Mouse (Mus musculus) embryonic facial prominence, embryonic 13.5 days (tissue): ENCODE results near the gene Atp4b. TPM values are rescaled to one million over a fixed set of nuclear protein-coding genes. Genes with fewer than 3 reads are reported as not detected.
"Not testable (repeated sequence)": the region's sequence is repeated elsewhere in the genome, so short reads cannot be mapped to it uniquely, and the experiment has no call there.

ENCODE experiments used
- ATAC-seq: fragments of 200-750 bp; cut with Nextera tagmentation; 2 replicates; pipeline ENCODE4 v1.8.0; 2017; ENCODE audit warnings: low read depth; ENCODE audit not compliant: insufficient number of reproducible peaks, insufficient read depth, low FRiP score, low TSS enrichment
- H3K27ac ChIP-seq: fragments of 300-500 bp; sonication (generic); 2 replicates; pipeline ENCODE4 v1.5.1; 2015; ENCODE audit warnings: moderate library complexity, mild to moderate bottlenecking, inconsistent platforms
- H3K27me3 ChIP-seq: fragments of 300-500 bp; sonication (generic); 2 replicates; pipeline ENCODE4 v1.6.1; 2015; ENCODE audit warnings: mild to moderate bottlenecking, inconsistent platforms
- H3K36me3 ChIP-seq: fragments of 300-500 bp; sonication (generic); 2 replicates; pipeline ENCODE4 v1.6.1; 2015; ENCODE audit warnings: mild to moderate bottlenecking, inconsistent platforms
- H3K4me1 ChIP-seq: fragments of 300-500 bp; sonication (generic); 2 replicates; pipeline ENCODE4 v1.6.1; 2015; ENCODE audit warnings: inconsistent platforms
- H3K4me2 ChIP-seq: fragments of 300-500 bp; sonication (generic); 2 replicates; pipeline ENCODE4 v1.6.1; 2015; ENCODE audit warnings: moderate library complexity, mild to moderate bottlenecking, inconsistent platforms
- H3K4me3 ChIP-seq: fragments of 300-500 bp; sonication (generic); 2 replicates; pipeline ENCODE4 v1.5.1; 2015; ENCODE audit warnings: mild to moderate bottlenecking, inconsistent platforms
- H3K9ac ChIP-seq: fragments of 300-500 bp; sonication (generic); 2 replicates; pipeline ENCODE4 v1.6.1; 2015; ENCODE audit warnings: mild to moderate bottlenecking, inconsistent platforms
- H3K9me3 ChIP-seq: fragments of 300-500 bp; sonication (generic); 2 replicates; pipeline ENCODE4 v1.6.1; 2016; ENCODE audit warnings: inconsistent platforms
- WGBS: fragments of 180-500 bp; shearing (Covaris S2); methylation state at CpG from one replicate; pipeline ENCODE4 v1.1.7; 2015; ENCODE audit warnings: mixed read lengths; 5-methylcytosine and 5-hydroxymethylcytosine counted together
- polyA plus RNA-seq: library from polyadenylated mRNA; unstranded; fragments of >200 nt; fragmentation: Nextera tagmentation; extraction: Ambion mirVana; gene quantifications from 2 replicates; pipeline ENCODE4 v1.2.1, GENCODE M21; 2015

Gene Atp4b
- polyA plus RNA-seq, 1 experiment from 2014 or later: not detected

DNA sequence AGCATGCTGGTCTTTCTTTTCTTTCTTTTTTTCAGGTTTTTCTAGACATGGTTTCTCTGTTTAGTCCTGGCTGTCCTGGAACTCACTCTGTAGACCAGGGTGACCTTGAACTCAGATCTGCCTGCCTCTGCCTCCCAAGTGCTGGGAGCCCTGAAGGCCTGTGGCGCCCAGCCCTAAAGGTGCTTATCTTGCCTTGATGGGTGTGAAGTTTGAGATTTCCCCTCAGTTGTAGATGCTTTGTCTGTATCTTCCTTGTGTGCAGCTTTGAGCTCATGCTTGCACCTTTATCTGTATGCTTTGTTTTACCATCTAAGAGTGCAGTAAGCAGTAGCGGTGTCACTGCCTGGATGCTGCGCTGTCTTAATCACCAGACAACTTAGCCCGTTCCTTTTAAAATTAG is 53.5 kb downstream of the Atp4b start:
- Histone ChIP-seq H3K36me3 (peaks cover 79% of the 10 kb centered on the region), H3K9me3 (no peaks in the 10 kb centered on the region), H3K4me1 (peaks cover 13% of the 10 kb centered on the region), H3K27me3 (no peaks in the 10 kb centered on the region), H3K9ac (no peak overlapping the region), H3K4me2 (no peak overlapping the region), H3K4me3 (no peak overlapping the region), H3K27ac (no peak overlapping the region)
- no peak for ATAC-seq
- 94% methylated on average over 4 of the region's 4 CpGs for WGBS

DNA sequence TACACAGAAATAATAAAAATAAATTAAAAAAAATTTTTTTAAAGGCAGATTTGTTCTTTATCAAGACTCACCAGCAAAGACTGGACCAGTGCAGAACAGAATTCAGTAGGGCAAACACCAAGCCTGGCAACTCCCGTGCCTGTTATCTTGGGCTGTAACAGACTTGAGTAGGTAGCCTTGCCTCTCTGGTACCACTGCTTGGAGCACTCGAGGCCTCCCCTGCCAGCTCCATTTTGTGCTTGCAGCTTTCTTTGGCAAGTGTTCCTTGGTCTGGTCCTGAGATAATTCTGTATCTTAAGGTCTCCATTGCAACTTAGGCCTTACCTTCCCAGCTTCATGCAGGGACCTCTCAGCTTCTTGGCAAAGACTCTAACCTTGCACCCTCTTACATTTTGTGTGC is 54.3 kb downstream of the Atp4b start:
- H3K4me2 ChIP-seq: no peak overlapping the region
- 84% methylated on average over 2 of the region's 2 CpGs for WGBS
- H3K4me3 ChIP-seq: no peak overlapping the region
- H3K4me1 ChIP-seq: peaks cover 13% of the 10 kb centered on the region
- H3K9ac ChIP-seq: no peak overlapping the region
- peaks cover 71% of the 10 kb centered on the region for H3K36me3 ChIP-seq
- H3K27ac ChIP-seq: no peak overlapping the region
- H3K9me3 ChIP-seq: no peaks in the 10 kb centered on the region
- no peaks in the 10 kb centered on the region for H3K27me3 ChIP-seq
- ATAC-seq: no peak

DNA sequence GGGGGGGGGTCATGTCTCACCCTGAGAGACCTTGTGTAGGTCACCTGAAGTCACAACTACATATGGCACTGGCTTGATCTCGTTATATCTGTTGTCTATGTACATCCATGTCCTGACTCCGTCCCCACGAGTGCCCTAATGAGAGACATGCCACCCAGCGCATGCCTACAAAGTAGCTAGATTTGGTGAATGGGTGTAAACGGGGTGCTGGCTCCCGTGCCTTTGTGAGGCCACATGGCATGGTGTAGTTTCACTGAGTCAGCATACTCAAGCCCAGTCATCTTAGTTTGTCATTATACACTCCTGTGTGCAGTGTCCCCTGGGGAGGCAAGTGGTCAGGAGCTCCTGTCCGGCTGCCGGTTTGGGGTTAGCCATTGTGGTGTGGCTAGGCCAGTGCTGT is 56.0 kb downstream of the Atp4b start:
- peak overlapping the region; percentile 85; the same call in 1 of the 2 replicates for H3K4me3 ChIP-seq
- ATAC-seq: no peak
- H3K4me1 ChIP-seq: peaks cover 13% of the 10 kb centered on the region
- peaks cover 54% of the 10 kb centered on the region for H3K36me3 ChIP-seq
- H3K9me3 ChIP-seq: no peaks in the 10 kb centered on the region
- no peaks in the 10 kb centered on the region for H3K27me3 ChIP-seq
- H3K27ac ChIP-seq: no peak overlapping the region
- 82% methylated on average over 8 of the region's 8 CpGs for WGBS
- peak overlapping the region; percentile 97 for H3K9ac ChIP-seq
- H3K4me2 ChIP-seq: peak overlapping the region; percentile 79

DNA sequence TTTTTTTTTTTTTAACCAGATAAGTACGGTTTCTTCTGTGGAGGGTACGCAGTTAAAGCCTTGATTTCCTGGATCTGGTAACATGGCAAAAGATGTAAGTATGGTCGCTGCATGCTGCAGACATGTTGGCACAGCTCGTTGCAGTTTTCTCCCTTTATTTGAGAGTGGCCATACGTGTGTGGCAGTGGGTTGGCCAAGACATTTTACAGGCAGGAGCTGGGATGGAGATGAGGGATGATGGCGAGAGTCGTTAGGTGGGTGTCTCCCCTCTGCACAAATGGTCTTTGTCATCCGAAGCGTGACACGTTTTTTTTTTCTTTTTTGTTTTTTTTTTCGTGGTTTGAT is 57.0 kb downstream of the Atp4b start:
- no peaks in the 10 kb centered on the region for H3K9me3 ChIP-seq
- peaks cover 13% of the 10 kb centered on the region for H3K4me1 ChIP-seq
- no peak overlapping the region for H3K27ac ChIP-seq
- H3K4me3 ChIP-seq: peak overlapping the region; percentile 85
- no peak for ATAC-seq
- 2% methylated on average over 11 of the region's 11 CpGs for WGBS
- peak overlapping the region; percentile 79 for H3K4me2 ChIP-seq
- H3K9ac ChIP-seq: peak overlapping the region; percentile 97
- peaks cover 44% of the 10 kb centered on the region for H3K36me3 ChIP-seq
- no peaks in the 10 kb centered on the region for H3K27me3 ChIP-seq

DNA sequence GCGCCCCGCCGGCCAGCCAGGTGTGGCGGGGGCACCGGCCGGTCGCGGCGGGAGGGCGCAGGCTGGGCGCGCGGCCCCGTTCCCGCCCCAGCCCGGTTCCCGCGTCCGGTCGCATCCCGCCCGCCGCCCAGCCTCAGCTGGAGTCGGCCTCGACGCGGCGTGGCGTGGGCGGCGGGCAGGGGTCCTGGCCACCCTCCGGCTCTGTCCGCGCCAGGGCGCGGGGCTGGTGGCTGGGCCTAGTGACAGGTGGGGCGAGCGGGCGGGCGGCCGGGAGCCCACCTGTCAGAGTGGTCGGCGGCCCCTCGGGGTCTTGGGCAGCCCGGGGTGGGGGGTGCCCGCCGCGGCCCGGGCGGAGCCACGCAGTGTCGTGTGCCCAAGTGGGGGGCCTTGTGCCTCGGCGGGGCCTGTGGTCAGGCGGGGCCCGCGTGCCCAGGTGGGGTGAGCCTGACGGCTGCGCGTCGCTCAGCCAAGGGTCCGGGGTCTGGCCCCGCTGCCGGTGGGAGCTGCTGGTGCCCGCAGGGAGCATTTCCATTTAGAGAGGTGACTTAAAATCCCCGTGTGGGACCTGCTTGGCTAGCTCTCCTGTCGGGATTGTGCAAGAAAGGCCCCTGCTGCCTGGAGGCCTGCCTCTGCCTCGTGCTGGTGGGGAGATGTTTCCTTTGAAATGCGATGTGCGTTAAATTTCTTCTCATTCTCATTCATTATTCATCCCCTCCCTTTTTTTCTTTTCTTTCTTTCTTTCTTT is 57.6 kb downstream of the Atp4b start:
- H3K36me3 ChIP-seq: peaks cover 38% of the 10 kb centered on the region
- peak overlapping the region; percentile 97 for H3K9ac ChIP-seq
- peak overlapping the region; percentile 80 for H3K27ac ChIP-seq
- H3K4me1 ChIP-seq: peaks cover 13% of the 10 kb centered on the region
- no peaks in the 10 kb centered on the region for H3K9me3 ChIP-seq
- peak overlapping the region; percentile 85 for H3K4me3 ChIP-seq
- 0% methylated on average over 59 of the region's 70 CpGs for WGBS
- no peaks in the 10 kb centered on the region for H3K27me3 ChIP-seq
- peak overlapping the region; percentile 79 for H3K4me2 ChIP-seq
- peak; percentile 56 for ATAC-seq

DNA sequence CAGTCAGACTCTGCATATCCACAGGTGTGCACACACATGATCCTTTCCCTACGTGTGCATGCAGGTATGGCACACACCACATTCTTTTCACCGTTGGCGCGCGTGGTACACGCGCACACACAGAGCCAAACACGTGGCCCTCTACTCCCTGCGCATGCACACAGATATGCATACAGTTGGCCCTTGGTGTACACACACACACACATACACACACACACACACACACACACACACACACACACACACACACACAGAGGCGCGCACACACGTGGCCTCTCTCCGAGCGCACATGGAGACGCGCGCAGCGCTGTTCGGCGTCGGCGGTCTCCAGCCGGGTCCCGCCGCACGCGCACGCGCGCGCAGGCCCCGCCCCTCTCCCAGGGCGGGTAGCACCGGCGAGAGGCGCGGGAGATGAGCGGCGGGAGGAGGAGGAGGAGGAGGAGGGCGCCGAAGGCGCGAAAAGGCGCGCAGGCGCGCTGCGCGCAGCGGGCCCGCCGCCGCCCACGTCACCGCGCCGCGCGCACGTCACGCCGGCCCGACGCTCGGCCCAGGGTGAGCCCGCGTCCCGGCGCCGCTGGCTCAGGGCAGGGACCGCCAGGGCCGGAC is 58.3 kb downstream of the Atp4b start, which contains the start of gene Tfdp1:
Gene Tfdp1 (plus strand): TSS at position 497 of the 606 bp plus-strand sequence.
- H3K4me2 ChIP-seq: peak within 1 kb of the TSS; percentile 79
- H3K9ac ChIP-seq: peak within 1 kb of the TSS; percentile 97
- H3K27me3 ChIP-seq: no peaks in the 10 kb centered on the region
- ATAC-seq: peak; percentile 89
- under 1% methylated on average over 59 of the region's 72 CpGs for WGBS
- H3K36me3 ChIP-seq: peaks cover 31% of the 10 kb centered on the region
- peak within 1 kb of the TSS; percentile 85 for H3K4me3 ChIP-seq
- no peaks in the 10 kb centered on the region for H3K9me3 ChIP-seq
- H3K4me1 ChIP-seq: peaks cover 13% of the 10 kb centered on the region
- peak within 1 kb of the TSS; percentile 80 for H3K27ac ChIP-seq

DNA sequence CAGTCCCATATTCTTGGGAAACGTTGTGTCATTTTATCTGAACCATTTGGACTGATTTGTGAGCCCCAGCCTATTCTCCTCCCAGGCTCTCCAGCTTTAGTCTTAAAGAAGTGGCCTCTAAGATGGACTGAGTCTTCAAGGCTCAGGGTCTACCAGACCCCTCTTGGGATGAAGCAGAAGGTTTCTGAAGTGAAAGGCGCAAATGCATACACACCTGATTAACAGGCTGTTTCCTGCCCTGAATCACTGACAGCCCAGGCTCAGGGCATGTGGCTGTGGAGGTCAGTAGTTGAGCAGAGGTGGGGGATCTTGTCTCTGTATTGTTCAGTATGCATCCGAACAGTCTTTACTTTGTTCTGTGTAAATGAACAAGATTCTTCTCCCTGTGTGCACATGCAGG is 58.9 kb downstream of the Atp4b start:
- Histone ChIP-seq H3K9me3 (no peaks in the 10 kb centered on the region), H3K4me1 (peaks cover 13% of the 10 kb centered on the region), H3K27me3 (no peaks in the 10 kb centered on the region), H3K27ac (peak overlapping the region; percentile 58; the same call in 1 of the 2 replicates), H3K36me3 (peaks cover 24% of the 10 kb centered on the region), H3K4me3 (peak overlapping the region; percentile 85), H3K9ac (peak overlapping the region; percentile 97), H3K4me2 (peak overlapping the region; percentile 79)
- ATAC-seq: no peak
- WGBS: 73% methylated on average over 3 of the region's 3 CpGs

DNA sequence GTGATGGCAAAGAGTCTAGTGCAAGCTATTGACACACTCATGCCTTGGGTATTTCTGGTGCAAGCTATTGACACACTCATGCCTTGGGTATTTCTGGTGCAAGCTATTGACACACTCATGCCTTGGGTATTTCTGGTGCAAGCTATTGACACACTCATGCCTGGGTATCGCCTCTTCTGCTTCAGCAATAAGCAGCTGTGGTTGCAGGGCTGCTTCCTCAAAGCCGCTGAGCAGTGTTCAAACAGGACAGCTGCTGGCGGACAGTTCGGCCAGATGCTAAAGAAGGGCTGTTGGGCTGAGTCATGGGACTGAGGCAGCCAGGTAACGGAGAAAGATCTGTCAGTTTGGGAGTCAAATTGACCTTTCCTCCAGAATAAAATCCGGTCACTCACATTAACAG is 59.4 kb downstream of the Atp4b start:
- not testable (repeated sequence) for H3K9me3 ChIP-seq, H3K27ac ChIP-seq, H3K4me2 ChIP-seq, ATAC-seq, H3K9ac ChIP-seq, H3K27me3 ChIP-seq, H3K4me3 ChIP-seq
- Histone ChIP-seq H3K36me3 (peaks cover 20% of the 10 kb centered on the region), H3K4me1 (peaks cover 13% of the 10 kb centered on the region)
- WGBS: 89% methylated on average over 6 of the region's 6 CpGs

Other genes with a start within 250 kb of the Atp4b start
- gene Lamp1, start 237.7 kb downstream of the Atp4b start, polyA plus RNA-seq: 259 and 270 TPM in 2 replicates
- 14.3 and 17.3 TPM in 2 replicates for gene Grtp1, start 196.2 kb downstream of the Atp4b start, polyA plus RNA-seq
- gene Adprhl1, start 142.7 kb downstream of the Atp4b start, polyA plus RNA-seq: 1.9 TPM in 1 of 2 replicates, not detected in the other
- gene Dcun1d2, start 108.7 kb downstream of the Atp4b start, polyA plus RNA-seq: 33.2 and 33.4 TPM in 2 replicates
- 53.1 and 62.3 TPM in 2 replicates for gene Tmco3, start 108.6 kb downstream of the Atp4b start, polyA plus RNA-seq
- gene Tfdp1, start 58.1 kb downstream of the Atp4b start, polyA plus RNA-seq: 164 and 166 TPM in 2 replicates
- gene Grk1, start 8.3 kb upstream of the Atp4b start, polyA plus RNA-seq: 0.03 TPM in 1 of 2 replicates, not detected in the other
- gene Tmem255b, start 38.4 kb upstream of the Atp4b start, polyA plus RNA-seq: 0.38 TPM in 1 of 2 replicates, not detected in the other
- 15.4 and 17.5 TPM in 2 replicates for gene Gas6, start 97.7 kb upstream of the Atp4b start, polyA plus RNA-seq
- gene 1700029H14Rik, start 165.6 kb upstream of the Atp4b start, polyA plus RNA-seq: not detected in 2 replicates